Mouse (Mus musculus) liver, adult 2 months (tissue): ENCODE results near the gene Polr2b. TPM values are rescaled to one million over a fixed set of nuclear protein-coding genes. Genes with fewer than 3 reads are reported as not detected.

ENCODE experiments used
- DNase-seq: peaks from one replicate; pipeline ENCODE4 v3.0.0-alpha.2; 2011; ENCODE audit warnings: low read depth, low spot score; ENCODE audit errors: extremely low read depth
- H3K27ac ChIP-seq: fragments of 200-500 bp; replicated peaks from 2 replicates; pipeline ENCODE4 v1.5.1; 2012; ENCODE audit warnings: low read depth, mild to moderate bottlenecking, control low read depth, inconsistent platforms, low read length; ENCODE audit not compliant: insufficient read depth
- H3K27me3 ChIP-seq: fragments of 200-500 bp; 2 replicates; pipeline ENCODE4 v1.6.1; 2012; ENCODE audit warnings: mild to moderate bottlenecking, moderate library complexity, low read length, inconsistent platforms; ENCODE audit not compliant: control insufficient read depth, insufficient read depth
- H3K36me3 ChIP-seq: fragments of 200-500 bp; 2 replicates; pipeline ENCODE4 v1.6.1; 2012; ENCODE audit warnings: low read length, inconsistent platforms; ENCODE audit not compliant: control insufficient read depth, insufficient read depth
- H3K4me1 ChIP-seq: fragments of 200-500 bp; 2 replicates; pipeline ENCODE4 v1.6.1; 2011; ENCODE audit warnings: low read length; ENCODE audit not compliant: control insufficient read depth, insufficient read depth
- H3K4me3 ChIP-seq: fragments of 200-500 bp; 2 replicates; pipeline ENCODE4 v1.5.1; 2011; ENCODE audit warnings: low read depth, mild to moderate bottlenecking, control low read depth, low read length, moderate library complexity; ENCODE audit not compliant: insufficient read depth
- H3K79me2 ChIP-seq: fragments of 200-500 bp; 2 replicates; pipeline ENCODE4 v1.6.1; 2012; ENCODE audit warnings: inconsistent platforms, mild to moderate bottlenecking, low read length, moderate library complexity; ENCODE audit not compliant: control insufficient read depth, insufficient read depth
- H3K9ac ChIP-seq: fragments of 200-500 bp; 2 replicates; pipeline ENCODE4 v1.6.1; 2012; ENCODE audit warnings: low read depth, mild to moderate bottlenecking, control low read depth, inconsistent platforms, low read length
- CTCF ChIP-seq: fragments of 200-500 bp; IDR thresholded peaks from 2 replicates; pipeline ENCODE4 v1.5.1; 2011; ENCODE audit warnings: low read depth, low read length, control low read depth
- POLR2A ChIP-seq: fragments of 200-500 bp; IDR thresholded peaks from 2 replicates; pipeline ENCODE4 v1.6.1; 2011; ENCODE audit warnings: low read length, control low read depth; ENCODE audit not compliant: insufficient read depth; ENCODE audit errors: extremely low read depth
- WGBS: fragments of 180-500 bp; shearing (Covaris S2); methylation state at CpG from one replicate; pipeline ENCODE4 v1.1.7; 2018; 5-methylcytosine and 5-hydroxymethylcytosine counted together
- polyA plus RNA-seq: library from polyadenylated mRNA; depleted of rRNA; stranded (reverse); fragments of >200 nt; gene quantifications from 2 replicates; pipeline ENCODE4 v1.2.3, GENCODE M21; 2012
- total RNA-seq: library from RNA; depleted of rRNA; stranded (reverse); fragments of >200 nt; gene quantifications from 2 replicates; pipeline ENCODE4 v1.2.3, GENCODE M21; 2014

Polr2b gene
- total and polyA plus RNA-seq, 2 experiments = 31.0 to 43.3 TPM

- peaks cover 73% of the 10 kb centered on the region for H3K36me3 ChIP-seq
- TF ChIP-seq POLR2A = no peak
- no peak overlapping the region for H3K9ac ChIP-seq
- no peaks in the 10 kb centered on the region; the same call in 1 of the 2 replicates for H3K79me2 ChIP-seq
- H3K27ac ChIP-seq = no peak overlapping the region
- peak; percentile 57 for DNase-seq
- peaks cover 2% of the 10 kb centered on the region; the same call in 1 of the 2 replicates for H3K4me1 ChIP-seq
- H3K27me3 ChIP-seq = no peaks in the 10 kb centered on the region
- WGBS = 30% methylated on average over 1 of the region's 1 CpGs
- H3K4me3 ChIP-seq = no peak overlapping the region
Measured at GRCm38 (mm10) chr5:77324936-77325335, 15.0 kb downstream of the Polr2b start.

- Histone ChIP-seq H3K9ac (no peak overlapping the region), H3K27me3 (no peaks in the 10 kb centered on the region), H3K27ac (no peak overlapping the region), H3K4me1 (no peaks in the 10 kb centered on the region), H3K79me2 (peaks cover 3% of the 10 kb centered on the region; the same call in 1 of the 2 replicates), H3K4me3 (no peak overlapping the region), H3K36me3 (peaks cover 68% of the 10 kb centered on the region)
- no peak for TF ChIP-seq POLR2A
- peak; percentile 7; the same call in 1 of the 2 replicates for TF ChIP-seq CTCF
- DNase-seq = no peak
- 84% methylated on average over 5 of the region's 5 CpGs for WGBS
Measured at GRCm38 (mm10) chr5:77330154-77330553, 20.2 kb downstream of the Polr2b start.

- no peaks in the 10 kb centered on the region for H3K27me3 ChIP-seq
- no peak overlapping the region for H3K4me3 ChIP-seq
- peak; percentile 81 for DNase-seq
- H3K4me1 ChIP-seq = peaks cover 4% of the 10 kb centered on the region; the same call in 1 of the 2 replicates
- peaks cover 64% of the 10 kb centered on the region for H3K36me3 ChIP-seq
- H3K79me2 ChIP-seq = no peaks in the 10 kb centered on the region; the same call in 1 of the 2 replicates
- 33% methylated on average over 4 of the region's 4 CpGs for WGBS
- TF ChIP-seq POLR2A (no peak), CTCF (no peak)
- no peak overlapping the region for H3K9ac ChIP-seq
- H3K27ac ChIP-seq = peak overlapping the region; percentile 38; the same call in 1 of the 2 replicates
Measured at GRCm38 (mm10) chr5:77340033-77340432, 30.1 kb downstream of the Polr2b start.

GRCm38 (mm10) chr5:77348901-77349300, 39.0 kb downstream of the Polr2b start:
- Histone ChIP-seq H3K79me2 (no peaks in the 10 kb centered on the region), H3K4me3 (no peak overlapping the region), H3K36me3 (peaks cover 54% of the 10 kb centered on the region), H3K27me3 (no peaks in the 10 kb centered on the region), H3K4me1 (no peaks in the 10 kb centered on the region), H3K9ac (no peak overlapping the region), H3K27ac (no peak overlapping the region)
- no peak for TF ChIP-seq POLR2A
- no peak for TF ChIP-seq CTCF
- DNase-seq = no peak
- WGBS = 95% methylated on average over 8 of the region's 8 CpGs

- Histone ChIP-seq H3K4me1 (no peaks in the 10 kb centered on the region), H3K27ac (no peak overlapping the region), H3K9ac (no peak overlapping the region), H3K79me2 (no peaks in the 10 kb centered on the region), H3K27me3 (no peaks in the 10 kb centered on the region), H3K36me3 (peaks cover 46% of the 10 kb centered on the region), H3K4me3 (no peak overlapping the region)
- no peak for TF ChIP-seq CTCF
- TF ChIP-seq POLR2A = no peak
- no peak for DNase-seq
- 96% methylated on average over 15 of the region's 15 CpGs for WGBS
Measured at GRCm38 (mm10) chr5:77349971-77350658, 40.2 kb downstream of the Polr2b start.

- Histone ChIP-seq H3K27me3 (no peaks in the 10 kb centered on the region), H3K4me1 (no peaks in the 10 kb centered on the region), H3K4me3 (no peak overlapping the region), H3K27ac (no peak overlapping the region), H3K9ac (no peak overlapping the region), H3K79me2 (no peaks in the 10 kb centered on the region), H3K36me3 (peaks cover 33% of the 10 kb centered on the region)
- TF ChIP-seq POLR2A = no peak
- TF ChIP-seq CTCF = no peak
- DNase-seq = no peak
- 77% methylated on average over 9 of the region's 9 CpGs for WGBS
Measured at GRCm38 (mm10) chr5:77351691-77352090, 41.7 kb downstream of the Polr2b start.
